Mouse (Mus musculus) left cerebral cortex, adult 6 months (tissue): ENCODE data around the gene Stx3. TPM values are rescaled to one million over a fixed set of nuclear protein-coding genes. Genes with fewer than 3 reads are reported as not detected.

Source experiments
- long read RNA-seq, 2 experiments: library from polyadenylated mRNA; unstranded; transcript quantifications; one replicate each; pipeline ENCODE4 v2.0.0; 2019 to 2020
- polyA plus RNA-seq: library from polyadenylated mRNA; unstranded; fragments of <200 nt; fragmentation: Nextera tagmentation; gene quantifications from 2 replicates; pipeline ENCODE4 v1.2.3, GENCODE M21; 2021

Stx3 gene
- polyA plus RNA-seq, result 8.8 and 15.1 TPM in 2 replicates
- long read RNA-seq, experiment 1, transcript Stx3-208 (11 exons, 1,018 nt), result major isoform, 25 of 80 reads
- long read RNA-seq, experiment 1, transcript Stx3-203 (11 exons, 2,430 nt), result minor isoform, 12 of 80 reads
- long read RNA-seq, experiment 1, partial matches to known transcripts, result 12 of 80 reads
- long read RNA-seq, experiment 1, other reads (novel, unspliced or antisense), result 28 of 80 reads
- long read RNA-seq, experiment 2, partial matches to known transcripts, result 2 of 8 reads
- long read RNA-seq, experiment 2, other reads (novel, unspliced or antisense), result 5 of 8 reads

DNA sequence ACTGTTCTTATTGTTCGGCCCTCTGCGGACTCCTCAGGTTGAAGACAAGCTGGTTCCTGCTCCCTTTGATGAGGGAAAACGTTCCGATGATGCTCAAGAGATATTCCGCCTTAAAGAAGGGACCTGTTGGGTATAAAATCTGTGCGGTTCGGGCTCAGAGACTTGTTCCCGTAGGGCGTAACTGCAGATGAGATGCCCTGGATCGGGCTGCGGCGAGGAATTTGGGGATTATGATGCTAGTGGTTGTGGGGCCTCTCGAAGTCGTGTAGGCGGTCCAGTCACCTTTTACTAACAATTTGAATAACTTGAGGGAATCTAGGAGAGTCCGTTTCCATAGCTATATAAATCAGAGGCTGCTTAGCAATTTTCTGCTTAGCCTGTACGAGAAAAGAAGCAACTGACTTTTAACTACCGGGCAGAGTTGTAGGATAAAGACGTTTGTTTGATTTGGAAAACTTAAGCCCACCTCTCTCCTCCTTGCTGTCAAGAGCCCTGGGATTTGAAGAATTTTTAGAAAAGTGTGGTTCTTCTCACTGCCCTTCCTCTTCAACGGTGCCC lies at the start of gene Stx3:
Stx3 (minus strand) TSS at position 261 of the 558 bp plus-strand sequence.

DNA sequence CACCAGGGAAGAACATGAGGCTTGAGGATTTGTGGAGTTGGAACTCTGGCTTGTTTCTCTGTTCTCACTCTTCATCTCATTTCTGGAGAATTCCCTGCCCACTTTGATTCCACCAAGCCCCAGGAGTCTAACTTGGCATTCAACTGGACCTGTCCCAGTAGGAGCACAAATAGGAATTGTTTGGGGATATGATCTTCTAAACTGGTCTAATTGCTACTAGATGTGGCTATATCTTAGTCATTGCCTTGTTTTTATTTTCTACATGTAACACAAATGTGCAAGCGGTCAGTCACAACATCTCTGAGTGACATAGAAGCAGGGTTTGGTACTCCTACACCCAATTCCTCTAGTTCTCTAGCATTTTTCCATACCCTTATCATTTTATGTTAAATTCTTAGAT lies 41.8 kb upstream of the Stx3 start, which contains the start of gene Olfr1418:
Olfr1418 (minus strand) TSS at position 101 of the 400 bp plus-strand sequence.

DNA sequence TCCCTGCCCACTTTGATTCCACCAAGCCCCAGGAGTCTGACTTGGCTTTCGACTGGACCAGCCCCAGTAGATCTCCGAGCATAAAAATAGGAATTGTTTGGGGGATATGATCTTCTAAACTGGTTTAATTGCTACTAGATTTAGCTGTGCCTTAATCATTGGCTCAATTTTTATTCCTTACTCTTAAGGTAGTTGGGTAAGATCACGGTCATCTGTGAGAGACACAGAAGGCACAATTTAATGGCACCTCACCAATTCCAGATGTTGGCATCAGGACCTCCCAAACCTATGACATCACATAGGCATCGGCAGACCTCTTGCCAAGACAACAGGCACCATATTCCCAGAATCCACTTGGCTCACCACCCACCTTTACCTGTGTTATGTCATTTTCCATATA lies 19.9 kb upstream of the Stx3 start, which contains the start of gene Olfr1417:
Olfr1417 (minus strand) TSS at position 101 of the 400 bp plus-strand sequence.

DNA sequence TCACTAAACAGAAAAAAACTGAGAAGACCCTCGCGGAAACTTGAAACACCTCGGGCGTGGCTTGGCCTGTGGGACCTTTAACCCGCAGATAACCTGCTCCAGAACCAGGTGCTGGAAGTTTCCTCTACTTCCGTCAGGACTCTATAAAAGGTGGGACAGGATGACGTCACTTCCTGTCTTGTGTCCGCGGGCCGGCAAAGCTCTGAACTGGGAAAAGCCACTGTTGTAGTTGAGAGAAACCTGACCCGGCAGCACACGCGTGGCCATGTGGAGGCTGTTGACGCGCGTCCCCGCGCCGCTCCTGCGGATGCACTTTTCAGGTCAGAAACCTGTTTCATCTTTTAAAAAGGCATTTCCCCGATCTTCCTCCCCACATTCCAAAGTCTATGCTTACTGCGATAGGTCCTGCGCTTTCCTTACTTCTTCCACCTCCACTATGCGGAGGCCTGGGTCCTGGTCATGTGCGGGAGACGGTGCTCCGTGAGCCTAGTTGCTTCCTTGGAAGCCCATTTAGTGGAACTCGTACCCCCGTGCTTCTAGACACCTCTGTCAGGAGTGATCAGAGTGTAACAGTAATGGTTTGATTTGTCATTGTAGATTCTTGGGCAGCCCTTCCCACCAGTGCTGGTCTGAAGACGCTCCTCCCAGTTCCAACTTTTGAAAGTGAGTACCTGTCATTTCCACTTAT lies 48.9 kb downstream of the Stx3 start, which contains the start of gene Mrpl16:
Mrpl16 (plus strand) TSS at position 187 of the 688 bp plus-strand sequence.

DNA sequence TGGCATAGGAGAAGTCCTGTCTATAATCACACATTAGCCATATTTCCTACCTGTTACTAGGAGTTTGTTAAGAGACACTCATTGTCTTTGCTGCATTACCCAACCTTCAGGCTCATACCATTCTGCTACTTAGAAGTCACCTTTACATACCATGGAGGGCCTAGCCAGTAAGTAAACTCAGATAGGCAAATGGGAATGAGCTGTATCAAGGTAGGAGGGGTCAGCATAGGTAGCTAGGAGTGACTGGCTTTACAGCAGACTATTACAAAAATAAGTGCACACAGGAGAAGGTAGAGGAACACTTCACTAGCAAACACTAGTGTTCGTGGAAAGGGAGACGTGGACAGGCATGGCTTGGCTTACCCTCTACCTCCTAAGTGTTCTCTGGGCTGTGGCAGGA lies 71.9 kb downstream of the Stx3 start, which contains the start of gene Gif:
Gif (plus strand) TSS at position 257 of the 400 bp plus-strand sequence.

Other genes starting within 250 kb of the Stx3 start
- gene Ms4a6d, start 214.6 kb downstream of the Stx3 start, polyA plus RNA-seq, result 1.7 and 1.8 TPM in 2 replicates
- gene Ms4a2, start 195.7 kb downstream of the Stx3 start, polyA plus RNA-seq, result not detected in 2 replicates
- not detected in 2 replicates for gene Ms4a3, start 178.6 kb downstream of the Stx3 start, polyA plus RNA-seq
- gene Oosp2, start 158.8 kb downstream of the Stx3 start, polyA plus RNA-seq, result not detected in 2 replicates
- not detected in 2 replicates for gene Oosp1, start 128.3 kb downstream of the Stx3 start, polyA plus RNA-seq
- gene Oosp3, start 122.3 kb downstream of the Stx3 start, polyA plus RNA-seq, result not detected in 2 replicates
- not detected in 2 replicates for gene Gif, start 71.8 kb downstream of the Stx3 start, polyA plus RNA-seq
- gene Mrpl16, start 49.0 kb downstream of the Stx3 start, polyA plus RNA-seq, result 62.4 and 67.6 TPM in 2 replicates
- gene Olfr1417, start 19.8 kb upstream of the Stx3 start, polyA plus RNA-seq, result not detected in 2 replicates
- not detected in 2 replicates for gene Olfr1418, start 41.7 kb upstream of the Stx3 start, polyA plus RNA-seq
- not detected in 2 replicates for gene Olfr1419, start 55.7 kb upstream of the Stx3 start, polyA plus RNA-seq
- not detected in 2 replicates for gene Olfr1420, start 67.2 kb upstream of the Stx3 start, polyA plus RNA-seq
- 2.6 and 3.0 TPM in 2 replicates for gene Patl1, start 93.0 kb upstream of the Stx3 start, polyA plus RNA-seq
- gene Osbp, start 146.5 kb upstream of the Stx3 start, polyA plus RNA-seq, result 5.7 and 5.8 TPM in 2 replicates
- gene Olfr1423, start 221.9 kb upstream of the Stx3 start, polyA plus RNA-seq, result not detected in 2 replicates
- gene Olfr1424, start 243.3 kb upstream of the Stx3 start, polyA plus RNA-seq, result not detected in 2 replicates